Mouse (Mus musculus) cerebellum, adult 9-11 months (tissue): ENCODE measurements around the gene Agap1.

Experiments
- DNase-seq: peaks from one replicate; pipeline ENCODE4 v3.0.0; 2022

Gene Agap1

DNA sequence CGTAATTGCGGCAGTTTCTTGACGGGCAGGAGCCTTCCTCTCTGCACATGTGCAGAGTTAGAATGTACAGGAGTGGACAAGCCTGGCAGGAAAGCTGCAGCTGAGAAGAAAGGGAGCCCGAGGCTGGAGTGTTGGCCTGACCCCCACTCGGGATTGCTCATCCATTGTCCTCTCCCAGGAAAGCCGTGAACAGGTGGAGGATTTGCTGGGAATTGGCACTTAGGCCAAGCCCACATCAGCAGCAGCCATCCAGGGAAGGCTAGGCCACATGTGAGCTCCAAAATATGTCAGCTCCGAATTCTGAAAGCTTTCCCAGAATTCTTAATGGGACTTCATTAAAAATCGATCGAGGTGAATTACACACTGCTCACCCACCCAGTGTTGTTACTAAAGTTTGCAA lies 270.4 kb downstream of the Agap1 start:
- DNase-seq, result no peak

DNA sequence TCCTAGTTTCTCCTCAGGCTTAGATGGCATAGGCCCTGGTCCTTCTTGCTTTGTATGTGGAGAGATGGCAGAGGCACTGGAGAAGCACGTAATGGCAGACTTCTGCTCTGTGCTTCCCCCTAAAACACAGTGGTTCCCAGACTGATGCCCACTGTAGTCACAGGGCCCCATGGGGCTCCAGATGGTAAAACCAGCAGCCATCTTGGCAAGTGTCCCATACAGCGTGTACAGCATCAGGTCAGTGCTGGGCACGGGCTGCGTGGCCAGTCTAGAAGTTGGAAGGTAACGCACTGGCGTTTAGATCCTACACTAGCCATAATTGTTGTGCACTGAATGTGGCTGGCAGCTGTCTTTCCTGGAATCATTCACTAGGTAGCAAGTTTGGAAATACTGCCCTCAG lies 273.9 kb downstream of the Agap1 start:
- DNase-seq, result no peak

DNA sequence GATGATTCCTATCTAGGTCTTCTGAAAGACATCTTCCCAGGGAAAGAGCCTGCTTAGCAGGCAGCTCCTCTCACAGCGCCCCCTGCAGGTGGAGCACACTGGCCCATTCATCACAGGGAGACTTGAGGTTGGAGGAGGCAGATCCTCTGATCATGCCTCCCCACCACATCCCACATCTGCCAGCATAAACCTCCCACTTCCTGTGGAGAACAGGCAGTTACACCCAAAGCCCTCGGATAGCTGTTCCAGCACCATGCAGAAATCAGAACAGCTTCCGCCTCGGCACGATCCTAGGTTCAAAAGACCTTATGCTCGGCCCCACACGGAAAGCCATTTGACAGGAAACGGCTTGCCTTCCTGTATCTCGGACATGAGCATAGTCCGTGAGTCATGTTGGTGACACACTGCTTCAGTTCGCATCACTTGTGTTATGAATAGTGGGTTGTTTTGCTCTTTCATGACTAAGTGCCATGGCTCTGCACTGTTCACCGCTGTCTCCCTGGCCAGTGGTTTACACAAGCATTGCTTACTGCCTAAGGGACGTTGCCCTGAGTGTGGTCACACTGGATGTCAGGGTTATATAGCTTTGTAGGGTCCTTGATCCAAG lies 276.1 kb downstream of the Agap1 start:
- no peak for DNase-seq

DNA sequence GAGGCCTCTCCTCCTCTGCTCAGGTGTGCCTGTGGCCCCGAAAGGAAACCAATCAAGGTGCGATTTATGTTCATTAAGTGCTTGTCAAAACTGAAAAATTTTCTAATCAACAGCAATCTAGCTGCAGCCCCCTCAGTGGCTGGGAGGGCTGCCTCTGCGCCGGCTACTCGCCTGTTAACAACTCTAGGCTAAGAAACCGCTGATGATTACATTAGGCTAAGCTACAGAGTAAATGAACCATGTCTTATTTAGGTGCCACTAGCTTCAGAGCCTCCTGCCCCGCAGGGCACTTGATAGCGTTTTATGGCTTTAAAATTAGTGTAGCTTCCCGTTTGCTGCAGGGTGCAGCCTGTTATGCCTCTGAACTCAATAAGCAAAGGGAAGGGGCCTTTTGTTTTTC lies 279.8 kb downstream of the Agap1 start:
- no peak for DNase-seq

GRCm38 (mm10) chr1:89735146-89735545 lies 280.5 kb downstream of the Agap1 start:
- DNase-seq, result no peak

- DNase-seq, result no peak
Observed at GRCm38 (mm10) chr1:89736021-89736420, 281.4 kb downstream of the Agap1 start.

DNA sequence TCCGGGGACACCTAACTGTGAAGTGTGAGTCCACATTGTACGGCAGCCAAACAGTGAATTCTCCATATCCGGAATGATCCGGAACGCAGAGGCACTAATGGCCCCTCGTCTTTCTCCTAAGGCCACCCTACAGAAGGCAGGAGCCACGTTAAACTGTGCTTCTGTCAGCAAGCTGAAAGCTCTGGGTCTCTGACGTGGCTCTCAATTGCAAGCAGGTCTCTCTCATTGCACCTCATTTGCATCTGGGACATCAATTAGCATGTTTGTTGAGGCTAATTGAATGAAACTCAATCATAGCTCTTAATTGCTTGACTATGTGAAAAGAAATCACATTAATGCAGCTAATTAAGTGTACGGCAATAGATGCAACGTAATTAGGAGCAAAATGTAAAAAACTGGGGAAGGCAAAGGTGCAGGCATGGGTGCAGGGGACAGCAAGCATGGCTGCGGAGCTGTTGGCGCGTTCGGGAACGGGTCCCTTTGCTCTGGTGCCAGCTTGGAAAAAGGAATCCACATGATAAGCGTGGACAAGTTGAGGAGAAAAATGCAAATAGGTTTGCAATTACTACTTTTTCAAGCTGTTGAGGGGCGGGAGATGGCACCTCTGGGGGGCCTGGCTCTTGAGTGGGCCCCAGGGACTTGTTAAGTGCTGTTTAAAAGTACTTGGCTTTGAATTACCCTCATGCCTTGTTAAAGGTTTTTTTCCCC lies 284.6 kb downstream of the Agap1 start:
- DNase-seq, result no peak

DNA sequence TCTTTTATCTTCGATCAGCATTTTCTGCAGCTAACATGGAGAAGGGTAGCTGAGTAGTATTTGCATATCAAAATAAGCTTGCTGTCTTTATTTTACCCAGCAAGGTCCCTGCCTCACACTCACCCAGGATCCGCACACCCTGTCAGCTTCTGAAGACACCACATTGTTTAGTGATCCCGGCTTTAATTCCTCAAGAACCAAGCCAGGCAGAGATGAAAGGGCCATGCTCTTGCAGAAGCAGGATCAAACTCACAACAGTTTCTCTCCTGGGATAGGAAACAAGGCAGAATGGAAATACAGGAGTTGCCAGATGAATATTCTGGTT lies 285.1 kb downstream of the Agap1 start:
- no peak for DNase-seq

- no peak for DNase-seq
Observed at GRCm38 (mm10) chr1:89742359-89742758, 287.8 kb downstream of the Agap1 start.

DNA sequence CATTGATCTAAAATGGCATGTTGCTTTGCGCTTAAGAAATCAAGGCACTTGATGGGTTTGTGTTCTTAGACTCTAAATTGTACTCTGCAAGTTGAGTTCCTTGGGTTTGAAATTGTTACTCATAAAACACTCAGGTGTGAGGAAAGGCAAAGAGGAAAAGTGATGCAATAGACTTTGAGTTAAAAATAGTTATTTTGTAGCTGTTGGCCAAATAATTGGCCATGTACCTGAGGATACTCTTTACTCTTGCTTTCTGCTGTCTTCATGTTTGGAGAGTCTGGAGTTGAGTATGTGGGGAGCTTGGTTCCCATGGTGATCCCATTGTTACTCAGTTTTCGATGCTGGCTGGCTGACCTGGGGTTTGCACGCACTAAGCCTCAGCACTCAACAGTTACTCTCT lies 291.6 kb downstream of the Agap1 start:
- DNase-seq, result no peak

DNA sequence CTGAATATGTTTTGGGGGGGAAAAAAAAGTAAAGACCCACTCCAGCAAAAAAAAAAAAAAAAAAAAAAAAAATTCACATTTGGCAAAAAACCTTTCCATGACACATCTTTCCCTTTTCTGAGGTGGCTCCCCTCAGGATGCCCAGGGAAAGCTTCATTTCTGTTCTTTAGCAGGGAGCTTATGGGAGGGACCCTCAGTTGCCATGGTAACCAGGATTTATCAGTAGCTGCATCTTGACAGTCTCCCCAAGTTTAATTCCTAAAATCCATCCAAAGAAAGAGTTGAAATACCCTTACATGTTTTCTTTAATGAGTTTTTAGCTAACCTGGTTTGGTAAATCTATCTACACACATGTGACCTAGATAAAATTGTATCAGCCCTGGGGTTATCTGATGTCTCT lies 295.1 kb downstream of the Agap1 start:
- no peak for DNase-seq

- DNase-seq, result no peak
Observed at GRCm38 (mm10) chr1:89750495-89750894, 295.9 kb downstream of the Agap1 start.

- DNase-seq, result no peak
Observed at GRCm38 (mm10) chr1:89750921-89751320, 296.3 kb downstream of the Agap1 start.

DNA sequence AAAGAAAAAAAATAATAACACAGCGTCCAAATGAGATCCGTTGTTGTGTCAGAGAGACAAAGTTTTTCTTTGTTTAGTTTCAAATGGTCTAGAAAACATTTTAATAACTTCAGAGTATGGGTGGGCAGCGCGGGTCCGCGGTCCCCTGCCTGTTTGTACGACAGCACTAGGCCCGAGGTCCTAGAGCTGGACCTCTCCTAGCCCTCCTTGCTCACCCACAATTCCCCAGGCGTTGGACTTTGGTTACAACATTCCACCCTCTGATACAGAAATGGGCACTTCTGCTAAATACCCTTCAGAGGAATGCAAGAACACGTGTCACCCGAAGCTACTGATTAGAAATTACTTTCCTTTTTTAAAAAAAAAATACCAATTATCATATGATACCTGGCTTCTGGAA lies 296.7 kb downstream of the Agap1 start:
- DNase-seq, result no peak

DNA sequence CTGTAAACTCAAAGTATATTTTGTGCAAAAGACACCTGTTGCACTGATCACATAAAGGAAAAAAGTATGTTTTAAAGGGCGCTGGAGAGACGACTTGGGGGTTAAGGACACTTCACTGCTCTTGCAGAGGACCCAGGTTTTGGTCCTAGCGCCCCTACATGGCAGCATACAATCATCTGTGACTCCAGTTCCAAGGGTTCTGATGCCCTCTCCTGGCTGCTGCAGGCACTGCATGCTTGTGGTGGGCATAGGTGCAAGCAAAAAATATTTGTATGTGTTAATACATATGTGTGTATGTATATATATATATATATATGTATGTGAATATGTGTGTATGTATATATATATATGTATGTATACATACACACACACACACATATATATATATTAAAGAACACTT lies 298.1 kb downstream of the Agap1 start:
- DNase-seq, result no peak

DNA sequence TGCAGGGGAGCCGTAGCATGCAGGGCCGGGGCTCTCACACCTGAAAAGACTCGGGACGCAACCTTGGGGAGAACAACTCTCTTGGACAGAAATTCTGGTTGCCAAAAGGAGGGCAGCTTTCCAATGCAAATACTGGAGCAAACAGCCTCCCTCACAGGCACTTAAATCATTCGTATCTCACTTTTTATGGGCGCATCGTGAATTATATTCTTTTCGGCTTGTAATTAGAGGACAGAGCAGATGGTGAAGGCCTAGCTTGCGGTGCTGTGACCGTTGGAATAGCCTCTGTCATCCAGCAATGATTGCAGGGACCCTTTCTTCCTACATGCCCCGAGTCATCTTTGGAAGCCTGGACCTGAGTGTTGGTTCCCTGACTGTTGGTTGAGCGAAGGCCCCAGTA lies 300.8 kb downstream of the Agap1 start:
- DNase-seq, result no peak

DNA sequence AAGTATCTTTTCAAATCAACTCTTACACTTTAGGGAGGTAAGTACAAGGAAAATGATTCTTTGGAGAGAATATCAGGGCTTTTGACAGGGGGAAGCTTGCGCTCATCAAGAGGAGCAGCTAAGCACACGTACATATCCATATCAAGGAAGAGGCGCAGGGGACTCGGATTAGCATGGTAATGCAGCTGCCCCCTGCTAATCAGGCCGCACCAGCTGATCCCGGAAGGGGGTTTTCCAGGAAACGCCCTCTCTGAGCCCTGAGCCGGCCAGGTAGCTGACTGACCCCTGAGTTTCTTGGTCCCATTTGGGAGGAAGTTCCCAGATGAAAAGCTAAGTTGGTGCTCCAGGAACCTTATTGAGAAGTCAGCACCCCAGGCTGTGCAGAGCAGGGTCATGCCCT lies 301.8 kb downstream of the Agap1 start:
- DNase-seq, result no peak

- no peak for DNase-seq
Observed at GRCm38 (mm10) chr1:89757545-89757944, 302.9 kb downstream of the Agap1 start.

DNA sequence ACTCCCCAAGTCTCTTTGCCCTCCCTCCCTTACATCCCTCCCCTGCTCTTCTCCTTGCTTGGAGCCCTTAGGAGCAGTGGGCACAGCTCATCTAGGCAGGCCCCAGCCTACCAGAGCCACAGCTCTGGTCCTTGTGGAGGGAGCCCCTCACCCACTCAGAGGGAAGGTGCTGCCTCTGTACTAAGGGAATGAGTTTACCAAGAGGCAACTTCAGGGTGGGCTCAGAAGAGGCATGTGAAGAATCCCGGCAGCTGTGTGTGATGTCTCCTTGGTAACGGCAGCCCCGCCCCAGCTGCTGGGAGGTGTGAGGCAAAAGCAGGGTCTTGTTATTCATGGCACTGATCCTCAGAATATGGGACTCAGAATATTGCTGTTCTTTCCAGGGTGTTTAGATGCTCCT lies 309.3 kb downstream of the Agap1 start:
- no peak for DNase-seq

- DNase-seq, result no peak
Observed at GRCm38 (mm10) chr1:89766891-89767290, 312.3 kb downstream of the Agap1 start.

DNA sequence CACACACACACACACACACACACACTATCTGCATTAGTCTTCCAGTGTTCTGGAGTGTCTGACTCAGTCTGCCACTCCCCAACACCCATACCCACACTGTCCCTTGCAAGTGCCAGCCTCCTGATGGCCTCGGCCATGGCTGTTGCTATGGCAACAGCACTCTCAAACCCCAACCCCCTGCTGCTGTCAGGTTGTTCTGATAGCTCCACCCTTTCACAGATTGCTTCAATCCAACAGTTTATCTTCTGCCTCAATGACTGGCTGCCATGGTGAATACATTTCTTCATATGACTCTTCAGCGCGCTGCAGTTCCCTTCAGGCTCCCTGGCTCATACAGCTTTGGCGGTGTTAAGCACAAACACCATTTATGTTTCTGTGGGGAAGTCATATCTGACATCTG lies 315.0 kb downstream of the Agap1 start:
- no peak for DNase-seq

DNA sequence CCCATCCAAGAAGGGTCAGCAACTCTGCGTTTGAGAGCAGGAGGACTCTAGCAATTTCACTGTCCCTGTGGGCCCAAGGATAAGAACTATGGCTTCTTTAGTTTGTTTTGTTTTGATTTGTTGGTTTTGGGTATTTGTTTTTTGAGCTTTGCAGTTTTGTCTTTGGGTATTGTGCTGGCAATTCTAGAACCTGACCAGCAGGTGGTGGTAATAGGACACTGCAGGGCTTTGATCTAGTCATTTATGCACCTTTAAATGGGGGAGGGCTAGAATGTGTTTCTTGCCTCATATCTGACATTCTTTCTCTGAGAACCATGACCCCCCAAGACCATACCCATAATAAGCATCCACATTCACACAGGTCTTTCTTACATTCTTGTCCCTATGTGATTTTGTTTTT lies 315.7 kb downstream of the Agap1 start:
- no peak for DNase-seq

GRCm38 (mm10) chr1:89775750-89776149 lies 321.1 kb downstream of the Agap1 start:
- no peak for DNase-seq

GRCm38 (mm10) chr1:89780675-89781074 lies 326.1 kb downstream of the Agap1 start:
- DNase-seq, result no peak

DNA sequence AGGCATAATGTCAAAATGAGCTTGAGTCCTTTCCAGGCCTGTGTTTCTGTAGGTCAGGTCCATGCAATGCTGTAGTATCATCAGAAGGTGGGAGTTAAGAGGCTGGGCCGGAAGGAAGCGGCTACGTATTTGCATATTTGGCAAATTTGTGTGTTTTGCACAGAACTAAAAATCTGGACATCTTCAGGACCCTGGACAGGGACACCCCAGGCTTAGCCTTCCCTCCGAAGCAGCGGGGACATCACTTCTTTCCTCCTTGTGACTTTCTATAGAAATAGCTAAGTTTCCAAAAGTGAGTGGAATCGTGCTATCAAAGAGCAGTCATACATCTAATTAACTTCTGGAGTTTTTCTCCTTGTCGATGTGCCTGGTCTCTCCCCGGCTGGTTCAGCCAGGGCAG lies 327.3 kb downstream of the Agap1 start:
- no peak for DNase-seq
